Mouse (Mus musculus) heart, adult 2 months (tissue): ENCODE measurements at regions not wholly inside any gene's neighbourhood (a gene's known extent, or its start where the extent isn't known, plus 50 kb on each side); places are given as distances from the start of the nearest gene placed in this dataset.
A peak's percentile ranks its signal among the peaks of the same experiment; 100 is the strongest.

Source experiments
- DNase-seq, 2 experiments: peaks; one replicate each; pipeline ENCODE4 v3.0.0; 2021
- H3K27ac ChIP-seq: fragments of 200-600 bp; 2 replicates; pipeline ENCODE4 v1.8.1; 2022
- H3K27me3 ChIP-seq: fragments of 200-500 bp; 2 replicates; pipeline ENCODE4 v1.6.1; 2012; ENCODE audit warnings: mild to moderate bottlenecking, low read length, inconsistent platforms, mixed read lengths; ENCODE audit not compliant: control insufficient read depth, insufficient read depth
- H3K36me3 ChIP-seq: fragments of 200-500 bp; 2 replicates; pipeline ENCODE4 v1.6.1; 2012; ENCODE audit warnings: low read length, inconsistent platforms; ENCODE audit not compliant: control insufficient read depth, insufficient read depth
- H3K4me1 ChIP-seq: fragments of 200-500 bp; 2 replicates; pipeline ENCODE4 v1.6.1; 2011; ENCODE audit warnings: low read length; ENCODE audit not compliant: control insufficient read depth, insufficient read depth
- H3K4me3 ChIP-seq: fragments of 200-600 bp; 2 replicates; pipeline ENCODE4 v1.8.1; 2022
- H3K79me2 ChIP-seq: fragments of 200-500 bp; replicated peaks from 2 replicates; pipeline ENCODE4 v1.6.1; 2012; ENCODE audit warnings: mild to moderate bottlenecking, inconsistent platforms, low read length, moderate library complexity, mixed read lengths; ENCODE audit not compliant: control insufficient read depth, insufficient read depth
- H3K9ac ChIP-seq: fragments of 200-500 bp; 2 replicates; pipeline ENCODE4 v1.6.1; 2012; ENCODE audit warnings: low read depth, mild to moderate bottlenecking, control low read depth, inconsistent platforms, low read length, mixed read lengths
- CTCF ChIP-seq: fragments of 200-600 bp; IDR thresholded peaks from 2 replicates; pipeline ENCODE4 v1.8.1; 2022; ENCODE audit warnings: antibody characterized with exemption, mild to moderate bottlenecking, moderate library complexity
- EP300 ChIP-seq: fragments of 200-500 bp; IDR thresholded peaks from 2 replicates; pipeline ENCODE4 v1.6.1; 2011; ENCODE audit warnings: low read depth, low read length, control low read depth; ENCODE audit not compliant: insufficient read depth
- POLR2A ChIP-seq: fragments of 200-500 bp; IDR thresholded peaks from 2 replicates; pipeline ENCODE4 v1.6.1; 2011; ENCODE audit warnings: mild to moderate bottlenecking, low read depth, low read length, control low read depth; ENCODE audit not compliant: insufficient read depth
- WGBS: fragments of 180-500 bp; shearing (Covaris S2); methylation state at CpG from one replicate; pipeline ENCODE4 v1.1.7; 2018; 5-methylcytosine and 5-hydroxymethylcytosine counted together
- intact Hi-C: fragments of 180-260 bp; cut with DNase I; formaldehyde crosslinking; loops from one replicate; pipeline ENCODE4 v1.15.1; 2025

- no peak overlapping the region for H3K4me3 ChIP-seq
- 80% methylated on average over 6 of the region's 6 CpGs for WGBS
- intact Hi-C loops: loop anchor here (5.0 kb wide), 1 partner anchor 41 kb away; no protein-coding TSS in a partner anchor
- H3K4me1 ChIP-seq: peaks cover 2% of the 10 kb centered on the region; the same call in 1 of the 2 replicates
- no peaks in the 10 kb centered on the region; the same call in 1 of the 2 replicates for H3K36me3 ChIP-seq
- H3K9ac ChIP-seq: no peak overlapping the region
- no peaks in the 10 kb centered on the region for H3K79me2 ChIP-seq
- TF ChIP-seq POLR2A (no peak), EP300 (no peak)
- no peaks in the 10 kb centered on the region for H3K27me3 ChIP-seq
- no peak overlapping the region for H3K27ac ChIP-seq
- DNase-seq: no peak
Measured at GRCm38 (mm10) chr14:102925769-102926443, 56.5 kb downstream of the Kctd12 start.

- H3K27ac ChIP-seq: no peak overlapping the region
- H3K4me3 ChIP-seq: no peak overlapping the region
- TF ChIP-seq EP300 (no peak), CTCF (no peak), POLR2A (no peak)
- H3K79me2 ChIP-seq: no peaks in the 10 kb centered on the region
- intact Hi-C loops: loop anchor here (5.0 kb wide), 1 partner anchor 43 kb away; no protein-coding TSS in a partner anchor
- H3K4me1 ChIP-seq: peaks cover 2% of the 10 kb centered on the region; the same call in 1 of the 2 replicates
- peak in 1 of 2 experiments; percentile 38 for DNase-seq
- H3K9ac ChIP-seq: no peak overlapping the region
- no peaks in the 10 kb centered on the region; the same call in 1 of the 2 replicates for H3K36me3 ChIP-seq
- H3K27me3 ChIP-seq: no peaks in the 10 kb centered on the region
- 66% methylated on average over 4 of the region's 4 CpGs for WGBS
Measured at GRCm38 (mm10) chr14:102924674-102925073, 57.8 kb downstream of the Kctd12 start.

- Histone ChIP-seq H3K36me3 (no peaks in the 10 kb centered on the region; the same call in 1 of the 2 replicates), H3K4me1 (peaks cover 2% of the 10 kb centered on the region; the same call in 1 of the 2 replicates), H3K79me2 (no peaks in the 10 kb centered on the region), H3K4me3 (no peak overlapping the region), H3K9ac (peak overlapping the region; percentile 44; the same call in 1 of the 2 replicates), H3K27me3 (no peaks in the 10 kb centered on the region), H3K27ac (peak overlapping the region; percentile 38)
- DNase-seq: no peak
- intact Hi-C loops: no loop called here
- 44% methylated on average over 5 of the region's 5 CpGs for WGBS
- no peak for TF ChIP-seq CTCF
- 0 out of 2 replicates have a peak, but pooled peaks have one; percentile 15 for TF ChIP-seq POLR2A
Measured at GRCm38 (mm10) chr14:102922496-102922993, 59.9 kb downstream of the Kctd12 start.

GRCm38 (mm10) chr14:102920415-102920814, 62.0 kb downstream of the Kctd12 start:
- H3K9ac ChIP-seq: no peak overlapping the region
- 85% methylated on average over 6 of the region's 6 CpGs for WGBS

GRCm38 (mm10) chr14:102919261-102919801, 63.1 kb downstream of the Kctd12 start:
- 61% methylated on average over 7 of the region's 7 CpGs for WGBS

More at GRCm38 (mm10) chr14:102920415-102920814, 62.0 kb downstream of the Kctd12 start:
- no peak for DNase-seq
- Histone ChIP-seq H3K4me1 (peaks cover 2% of the 10 kb centered on the region; the same call in 1 of the 2 replicates), H3K27me3 (no peaks in the 10 kb centered on the region), H3K79me2 (no peaks in the 10 kb centered on the region), H3K4me3 (no peak overlapping the region), H3K27ac (no peak overlapping the region), H3K36me3 (no peaks in the 10 kb centered on the region; the same call in 1 of the 2 replicates)
- TF ChIP-seq EP300: no peak
- TF ChIP-seq CTCF: no peak
- TF ChIP-seq POLR2A: no peak
- intact Hi-C loops: no loop called here

More at GRCm38 (mm10) chr14:102919261-102919801, 63.1 kb downstream of the Kctd12 start:
- H3K4me3 ChIP-seq: no peak overlapping the region
- no peak overlapping the region for H3K9ac ChIP-seq
- no peak for DNase-seq
- no peak overlapping the region for H3K27ac ChIP-seq
- intact Hi-C loops: no loop called here
- H3K36me3 ChIP-seq: no peaks in the 10 kb centered on the region; the same call in 1 of the 2 replicates
- H3K4me1 ChIP-seq: peaks cover 2% of the 10 kb centered on the region; the same call in 1 of the 2 replicates
- H3K79me2 ChIP-seq: no peaks in the 10 kb centered on the region
- TF ChIP-seq POLR2A: no peak
- no peak for TF ChIP-seq EP300
- no peak for TF ChIP-seq CTCF
- no peaks in the 10 kb centered on the region for H3K27me3 ChIP-seq
